In the genomic region with DNA sequence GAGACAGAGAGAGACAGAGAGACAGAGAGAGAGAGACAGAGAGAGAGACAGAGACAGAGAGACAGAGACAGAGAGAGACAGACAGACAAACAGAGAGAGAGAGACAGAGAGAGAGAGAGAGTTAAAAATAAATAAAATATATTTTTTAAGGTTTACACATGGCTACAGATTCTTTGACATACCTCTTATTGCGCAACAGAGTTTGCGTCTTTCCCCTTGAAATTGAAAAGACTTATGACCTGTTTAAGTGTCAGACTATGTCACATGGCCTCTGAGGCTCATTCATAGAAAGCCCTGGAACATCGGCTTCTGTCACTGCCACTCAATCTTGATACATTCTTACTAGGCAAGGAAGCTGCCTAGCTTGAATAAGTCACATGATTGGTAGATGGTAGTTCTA, we compare ENCODE assay signal across 1 mouse cellular context.
A peak's percentile ranks its signal among the peaks of the same experiment; 100 is the strongest.
TF ChIP-seq lines count a peak whose summit lies in the region.

No protein-coding gene starts in this region.

TF ChIP-seq in myocyte, 11 proteins besides CTCF, POLR2A, EP300 and RAD21:
- TF ChIP-seq CEBPB (IDR thresholded peaks at IDR 0.05; ENCODE audit: insufficient read depth, poor library complexity, severe bottlenecking): peak; percentile 54; the same call in 1 of the 2 replicates
- TF ChIP-seq USF1 (IDR thresholded peaks at IDR 0.05; ENCODE audit: low read depth): no peak
